Mouse (Mus musculus) neural tube, embryonic 11.5 days (tissue): Measurements from ENCODE around the gene Prss27. TPM values are rescaled to one million over a fixed set of nuclear protein-coding genes. Genes with fewer than 3 reads are reported as not detected.

Source experiments
- ATAC-seq: fragments of 200-750 bp; cut with Nextera tagmentation; 2 replicates; pipeline ENCODE4 v1.8.0; 2017; ENCODE audit warnings: moderate number of reproducible peaks, mild to moderate bottlenecking, moderate TSS enrichment, moderate library complexity; ENCODE audit not compliant: insufficient read depth, low FRiP score, low TSS enrichment
- DNase-seq: peaks from one replicate; pipeline ENCODE4 v3.0.0-alpha.2; 2015; ENCODE audit warnings: low spot score
- H3K27ac ChIP-seq: fragments of 300-500 bp; sonication (generic); 2 replicates; pipeline ENCODE4 v1.5.1; 2014; ENCODE audit warnings: low read depth, mild to moderate bottlenecking, low read length
- H3K27me3 ChIP-seq: fragments of 300-500 bp; sonication (generic); 2 replicates; pipeline ENCODE4 v1.6.1; 2014; ENCODE audit warnings: mild to moderate bottlenecking, low read length, mixed read lengths; ENCODE audit not compliant: control insufficient read depth, insufficient read depth
- H3K36me3 ChIP-seq: fragments of 300-500 bp; sonication (generic); 2 replicates; pipeline ENCODE4 v1.6.1; 2014; ENCODE audit warnings: mild to moderate bottlenecking, low read length, moderate library complexity, mixed read lengths; ENCODE audit not compliant: control insufficient read depth, insufficient read depth
- H3K4me1 ChIP-seq: fragments of 300-500 bp; sonication (generic); 2 replicates; pipeline ENCODE4 v1.6.1; 2014; ENCODE audit warnings: low read length, mixed read lengths; ENCODE audit not compliant: control insufficient read depth, insufficient read depth
- H3K4me2 ChIP-seq: fragments of 300-500 bp; sonication (generic); 2 replicates; pipeline ENCODE4 v1.6.1; 2014; ENCODE audit warnings: low read depth, mild to moderate bottlenecking, moderate library complexity
- H3K4me3 ChIP-seq: fragments of 300-500 bp; sonication (generic); 2 replicates; pipeline ENCODE4 v1.5.1; 2014; ENCODE audit warnings: low read depth, low read length
- H3K9ac ChIP-seq: fragments of 300-500 bp; sonication (generic); 2 replicates; pipeline ENCODE4 v1.6.1; 2014; ENCODE audit warnings: mild to moderate bottlenecking, low read length
- H3K9me3 ChIP-seq: fragments of 300-500 bp; sonication (generic); 2 replicates; pipeline ENCODE4 v1.6.1; 2016; ENCODE audit warnings: low read length; ENCODE audit not compliant: control insufficient read depth
- WGBS: fragments of 180-500 bp; shearing (Covaris S2); extraction: QIAGEN DNeasy Blood & Tissue Kit; methylation state at CpG from one replicate; pipeline ENCODE4 v1.1.7; 2014; 5-methylcytosine and 5-hydroxymethylcytosine counted together
- polyA plus RNA-seq: library from polyadenylated mRNA; unstranded; fragments of >200 nt; fragmentation: Nextera tagmentation; extraction: Ambion mirVana; gene quantifications from 2 replicates; pipeline ENCODE4 v1.2.1, GENCODE M21; 2014

The Prss27 gene
- polyA plus RNA-seq: 0.37 TPM in 1 of 2 replicates, not detected in the other

GRCm38 (mm10) chr17:24037844-24038243 lies at the start of gene Prss27:
Gene Prss27, plus strand, starts transcription at chr17:24038144.
- no peaks in the 10 kb centered on the region for H3K27me3 ChIP-seq
- no peaks in the 10 kb centered on the region for H3K36me3 ChIP-seq
- H3K9me3 ChIP-seq: no peaks in the 10 kb centered on the region
- no peak for ATAC-seq
- WGBS: 82% methylated on average over 4 of the region's 4 CpGs
- no peak for DNase-seq
- no peak within 1 kb of the TSS for H3K27ac ChIP-seq
- no peak within 1 kb of the TSS for H3K9ac ChIP-seq
- H3K4me2 ChIP-seq: no peak within 1 kb of the TSS
- H3K4me3 ChIP-seq: no peak within 1 kb of the TSS
- H3K4me1 ChIP-seq: no peaks in the 10 kb centered on the region

- no peak for DNase-seq
- ATAC-seq: no peak
- H3K27me3 ChIP-seq: no peaks in the 10 kb centered on the region
These were observed 48.1 kb upstream of the Prss27 start for GRCm38 (mm10) chr17:23989802-23990201.

GRCm38 (mm10) chr17:23992789-23993553 lies 45.0 kb upstream of the Prss27 start:
- Histone ChIP-seq H3K4me1 (no peaks in the 10 kb centered on the region; the same call in 1 of the 2 replicates), H3K36me3 (no peaks in the 10 kb centered on the region), H3K9me3 (no peaks in the 10 kb centered on the region), H3K27ac (no peak overlapping the region), H3K27me3 (no peaks in the 10 kb centered on the region), H3K4me2 (peak overlapping the region; percentile 48), H3K9ac (peak overlapping the region; percentile 39), H3K4me3 (no peak overlapping the region)
- DNase-seq: no peak
- WGBS: 65% methylated on average over 9 of the region's 9 CpGs
- ATAC-seq: peak; percentile 75

More at GRCm38 (mm10) chr17:23989802-23990201, 48.1 kb upstream of the Prss27 start:
- Histone ChIP-seq H3K4me3 (no peak overlapping the region), H3K36me3 (no peaks in the 10 kb centered on the region), H3K4me2 (no peak overlapping the region), H3K4me1 (no peaks in the 10 kb centered on the region; the same call in 1 of the 2 replicates), H3K9me3 (no peaks in the 10 kb centered on the region), H3K27ac (no peak overlapping the region), H3K9ac (no peak overlapping the region)
- 47% methylated on average over 2 of the region's 2 CpGs for WGBS

- Histone ChIP-seq H3K4me3 (0 out of 2 replicates have a peak overlapping the region, but pooled peaks have one; percentile 10), H3K27ac (no peak overlapping the region), H3K9ac (peak overlapping the region; percentile 44), H3K27me3 (no peaks in the 10 kb centered on the region), H3K9me3 (no peaks in the 10 kb centered on the region), H3K36me3 (no peaks in the 10 kb centered on the region), H3K4me2 (peak overlapping the region; percentile 48), H3K4me1 (no peaks in the 10 kb centered on the region; the same call in 1 of the 2 replicates)
- 10% methylated on average over 31 of the region's 31 CpGs for WGBS
- peak; percentile 71 for ATAC-seq
- DNase-seq: peak; percentile 93
These were observed 44.1 kb upstream of the Prss27 start for GRCm38 (mm10) chr17:23993559-23994428.

GRCm38 (mm10) chr17:23994667-23995066 lies 43.3 kb upstream of the Prss27 start:
- DNase-seq (peak; percentile 7), ATAC-seq (no peak)
- Histone ChIP-seq H3K4me2 (no peak overlapping the region), H3K9me3 (no peaks in the 10 kb centered on the region), H3K9ac (no peak overlapping the region), H3K27ac (no peak overlapping the region), H3K27me3 (no peaks in the 10 kb centered on the region), H3K4me3 (no peak overlapping the region), H3K36me3 (no peaks in the 10 kb centered on the region), H3K4me1 (no peaks in the 10 kb centered on the region; the same call in 1 of the 2 replicates)
- 68% methylated on average over 7 of the region's 7 CpGs for WGBS

- H3K9ac ChIP-seq: no peak overlapping the region
- DNase-seq (no peak), ATAC-seq (no peak)
- no peaks in the 10 kb centered on the region for H3K36me3 ChIP-seq
- no peak overlapping the region for H3K4me3 ChIP-seq
- H3K27me3 ChIP-seq: no peaks in the 10 kb centered on the region
- H3K4me2 ChIP-seq: no peak overlapping the region
- H3K9me3 ChIP-seq: no peaks in the 10 kb centered on the region
- WGBS: 35% methylated on average over 1 of the region's 1 CpGs
- no peak overlapping the region for H3K27ac ChIP-seq
- no peaks in the 10 kb centered on the region; the same call in 1 of the 2 replicates for H3K4me1 ChIP-seq
These were observed 42.5 kb upstream of the Prss27 start for GRCm38 (mm10) chr17:23995421-23995820.

- H3K4me1 ChIP-seq: no peaks in the 10 kb centered on the region; the same call in 1 of the 2 replicates
- no peak within 1 kb of the TSS for H3K9ac ChIP-seq
- ATAC-seq (no peak), DNase-seq (peak; percentile 8)
- H3K27ac ChIP-seq: no peak within 1 kb of the TSS
- no peaks in the 10 kb centered on the region for H3K36me3 ChIP-seq
- H3K9me3 ChIP-seq: no peaks in the 10 kb centered on the region
- H3K27me3 ChIP-seq: no peaks in the 10 kb centered on the region
- WGBS: 62% methylated on average over 2 of the region's 2 CpGs
- no peak within 1 kb of the TSS for H3K4me2 ChIP-seq
- no peak within 1 kb of the TSS for H3K4me3 ChIP-seq
These were observed 40.0 kb upstream of the Prss27 start, which contains the start of gene Prss22 for GRCm38 (mm10) chr17:23997901-23998300. Gene Prss22, minus strand, starts transcription at chr17:23998100.

DNA sequence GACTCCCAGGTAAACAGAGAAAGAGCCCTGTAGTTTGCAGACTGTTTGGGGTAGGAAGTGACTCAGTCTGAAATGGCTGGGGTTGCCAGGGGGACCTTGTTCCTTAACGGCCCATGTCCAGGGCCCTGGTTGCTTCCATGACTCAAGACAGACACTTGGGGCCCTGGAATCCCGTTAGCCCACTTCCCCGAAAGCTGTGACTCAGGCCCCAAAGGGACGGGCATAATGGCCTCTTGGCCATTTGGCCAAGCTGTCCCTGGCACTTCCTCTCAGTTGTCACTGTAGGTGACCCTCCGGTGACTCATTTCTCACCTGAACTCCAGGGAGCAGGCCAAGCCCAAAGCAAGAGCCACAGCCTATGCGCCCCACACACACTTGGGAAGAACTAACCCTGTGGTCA lies 39.6 kb upstream of the Prss27 start:
- no peak for ATAC-seq
- no peak overlapping the region for H3K27ac ChIP-seq
- no peak overlapping the region for H3K4me3 ChIP-seq
- no peaks in the 10 kb centered on the region for H3K36me3 ChIP-seq
- H3K9ac ChIP-seq: no peak overlapping the region
- H3K4me1 ChIP-seq: no peaks in the 10 kb centered on the region
- H3K27me3 ChIP-seq: no peaks in the 10 kb centered on the region
- H3K4me2 ChIP-seq: no peak overlapping the region
- H3K9me3 ChIP-seq: no peaks in the 10 kb centered on the region
- DNase-seq: peak; percentile 7
- 67% methylated on average over 6 of the region's 6 CpGs for WGBS
